Mouse (Mus musculus) mesoderm, embryonic 11.5 days (tissue): ENCODE results near the gene Atp8b4.

Experiments used
- DNase-seq: peaks from one replicate; pipeline ENCODE4 v3.0.0-alpha.2; 2012; ENCODE audit warnings: low read depth, low spot score

The Atp8b4 gene

DNA sequence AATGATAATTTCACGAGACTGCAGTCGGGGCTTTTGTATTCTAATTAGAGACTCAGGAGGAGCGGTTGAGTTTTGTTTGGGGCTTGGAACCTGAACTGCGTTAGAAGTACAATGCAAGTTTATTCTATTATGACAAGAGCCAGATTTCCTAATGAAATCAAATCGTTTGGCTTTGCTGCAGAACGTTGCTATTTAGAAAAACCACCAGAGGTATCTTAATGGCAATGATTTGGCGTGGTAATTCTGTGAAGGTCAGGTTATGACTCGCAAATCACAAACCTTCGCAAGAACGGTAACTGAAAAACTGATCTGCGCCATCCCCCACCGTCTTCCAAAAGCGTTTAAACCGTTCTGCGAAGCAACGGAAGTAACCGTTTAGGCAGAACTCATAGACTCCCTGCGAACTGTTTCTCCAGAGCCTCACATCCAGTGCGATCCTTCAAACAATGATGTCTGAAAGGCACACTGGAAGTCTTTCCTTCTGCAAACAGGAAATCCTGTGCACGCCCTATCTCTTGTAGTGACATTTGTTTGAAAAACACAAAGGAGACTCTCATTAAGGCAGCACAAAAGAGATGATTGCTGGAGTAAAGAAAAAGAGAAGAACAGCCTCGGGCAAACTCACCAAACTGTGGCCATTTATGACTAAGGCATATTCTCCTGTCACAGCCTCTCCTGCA is 139.2 kb downstream of the Atp8b4 start:
- DNase-seq = no peak

DNA sequence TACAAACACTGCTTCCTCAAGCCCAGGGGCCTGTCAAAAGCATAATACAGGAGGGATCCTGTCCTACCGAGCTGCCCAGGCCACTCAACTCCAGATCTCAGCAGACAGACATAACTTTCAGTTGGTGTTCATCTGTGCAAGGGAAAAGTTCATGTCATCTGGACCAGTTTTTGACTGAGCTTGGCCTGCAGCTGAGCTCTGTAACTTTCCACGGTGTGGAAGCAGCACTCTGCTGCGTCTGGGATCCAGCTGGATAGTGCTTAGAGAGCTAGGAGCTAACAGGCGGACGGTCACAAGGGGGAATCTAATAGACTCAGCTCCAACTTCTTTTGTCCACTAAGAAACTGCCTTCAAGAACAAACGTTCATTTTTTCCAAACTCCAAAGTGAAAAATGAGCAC is 139.8 kb downstream of the Atp8b4 start:
- no peak for DNase-seq

DNA sequence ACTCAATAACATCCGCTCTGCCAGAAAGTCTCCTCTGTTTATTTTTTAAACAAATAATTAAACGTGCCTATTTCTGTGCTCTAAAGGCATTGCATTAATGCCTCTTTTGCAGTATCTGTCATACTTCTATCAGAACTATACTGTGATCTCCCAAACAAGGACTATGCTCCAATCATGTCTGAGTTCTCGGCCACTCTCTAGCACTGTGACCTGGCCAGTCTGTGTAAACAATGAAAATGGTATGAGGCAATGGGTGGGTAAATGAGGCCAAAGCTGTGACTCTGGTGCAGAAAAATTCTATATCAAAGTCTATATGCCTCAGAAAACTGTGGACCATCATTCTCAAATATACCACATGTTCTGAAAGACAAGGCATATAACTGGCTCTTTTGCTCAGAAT is 140.5 kb downstream of the Atp8b4 start:
- no peak for DNase-seq

DNA sequence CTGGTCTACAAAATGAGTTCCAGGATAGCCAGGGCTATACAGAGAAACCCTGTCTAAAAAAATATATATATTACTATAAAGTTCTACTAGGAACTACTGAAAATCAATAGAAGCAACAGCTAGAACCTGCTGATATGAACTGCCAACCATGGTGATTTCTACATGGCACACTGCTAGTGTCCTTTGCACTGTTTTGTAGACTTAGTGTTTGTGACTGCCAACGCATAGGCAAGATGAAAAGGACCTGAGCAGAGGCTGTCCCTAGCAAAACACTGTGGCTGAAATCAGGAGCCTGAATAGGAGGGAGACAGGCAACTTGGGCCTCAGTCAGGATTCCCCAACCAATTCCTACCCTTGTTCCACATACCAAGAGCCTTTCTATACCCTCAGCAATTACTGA is 141.2 kb downstream of the Atp8b4 start:
- no peak for DNase-seq

DNA sequence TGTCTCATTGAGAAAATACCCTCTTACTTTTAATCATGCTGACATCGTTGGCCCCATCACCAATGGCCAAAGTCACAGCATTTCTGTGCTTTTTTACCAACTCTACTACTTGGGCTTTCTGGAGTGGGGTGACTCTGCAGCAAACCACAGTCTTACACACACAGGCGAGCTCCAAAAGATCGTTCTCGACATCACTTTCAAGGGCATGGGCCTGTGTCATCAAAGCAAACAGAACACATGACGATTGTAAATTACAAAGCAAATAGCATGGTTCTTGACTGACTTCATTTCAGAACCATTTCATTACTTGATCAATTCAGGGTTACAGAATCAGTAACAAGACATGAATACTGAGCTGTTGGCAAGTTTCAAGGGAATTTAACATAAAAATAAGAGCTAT is 141.7 kb downstream of the Atp8b4 start:
- no peak for DNase-seq

DNA sequence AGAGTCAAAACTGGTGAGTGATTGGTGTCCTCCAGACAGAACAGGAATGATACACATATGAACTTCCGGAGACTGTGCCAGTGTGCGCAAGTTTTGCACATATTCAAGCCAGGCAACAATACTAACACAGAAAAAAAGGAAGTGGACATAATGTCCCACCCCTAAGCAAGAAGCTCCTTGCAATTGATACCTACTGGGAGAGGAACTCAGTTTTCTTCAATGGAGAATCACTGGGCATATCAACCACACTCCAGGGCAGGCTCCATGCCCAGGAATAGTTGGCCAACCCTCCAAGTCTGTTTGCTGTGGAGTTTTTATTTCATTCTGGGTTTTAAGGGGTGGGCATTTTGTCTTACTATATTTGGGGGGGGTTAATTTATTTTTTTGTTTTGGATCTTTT is 145.2 kb downstream of the Atp8b4 start:
- no peak for DNase-seq

DNA sequence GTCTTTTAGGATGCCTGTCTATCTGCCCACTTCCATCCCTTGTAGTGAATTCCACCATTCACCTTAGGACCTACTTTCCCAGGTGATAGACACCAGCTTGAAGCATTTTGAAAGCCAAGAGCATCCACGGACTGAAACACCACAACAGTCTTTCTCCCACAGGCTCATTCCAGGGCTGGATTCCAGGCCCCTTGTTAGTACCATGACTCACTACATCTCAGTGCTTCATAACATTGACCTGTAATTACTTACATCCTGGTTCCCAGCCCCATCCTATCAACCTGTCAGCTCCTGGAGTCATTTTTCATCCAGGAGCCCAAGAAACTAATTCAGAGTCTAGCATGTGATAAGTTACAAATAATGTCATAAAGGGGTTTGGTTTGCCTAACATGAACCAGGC is 148.7 kb downstream of the Atp8b4 start:
- no peak for DNase-seq

DNA sequence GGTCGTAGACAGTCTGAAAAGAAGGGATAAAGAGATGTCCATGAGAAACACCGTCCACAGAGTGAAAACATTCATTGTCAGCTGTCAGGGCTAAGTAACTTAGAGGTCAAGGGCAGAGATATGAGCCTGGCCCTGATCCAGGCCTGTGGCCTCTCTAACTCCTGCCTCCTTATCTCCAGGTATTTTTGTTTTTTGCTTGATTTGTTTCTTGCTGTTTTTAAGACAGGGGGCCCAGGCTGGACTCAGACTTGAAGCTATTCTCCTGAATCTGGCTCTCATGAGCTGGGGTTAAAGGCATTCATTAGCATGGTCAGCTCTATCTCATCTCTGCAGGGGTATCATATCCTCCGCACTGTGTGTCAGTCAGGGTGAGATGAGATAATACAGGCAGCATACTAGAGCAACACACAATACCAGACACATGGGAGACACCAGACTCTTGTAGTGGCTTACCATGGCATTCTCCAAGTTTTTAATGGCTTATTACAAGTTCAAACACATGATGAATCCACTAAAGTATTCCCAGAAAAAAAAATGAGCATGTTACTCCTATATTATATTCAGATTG is 157.4 kb downstream of the Atp8b4 start:
- no peak for DNase-seq

DNA sequence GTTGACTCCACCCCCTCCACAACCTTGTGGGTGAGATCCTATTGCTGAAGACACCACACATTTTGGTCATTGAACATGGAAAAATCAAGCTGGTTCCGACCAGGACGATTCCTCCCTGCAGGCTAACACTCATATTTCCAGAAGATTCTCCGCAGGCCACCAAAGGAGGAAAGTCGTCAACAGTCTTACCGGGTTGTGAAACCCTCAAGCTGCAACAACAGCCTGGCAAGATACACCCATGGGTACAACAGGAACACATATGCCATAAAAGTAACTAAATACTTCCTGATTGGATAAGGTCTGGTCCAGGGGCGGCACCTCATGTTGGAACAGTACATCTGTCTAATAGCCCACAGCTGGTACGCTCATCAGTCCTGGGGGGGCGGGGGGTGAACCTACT is 159.0 kb downstream of the Atp8b4 start:
- no peak for DNase-seq

DNA sequence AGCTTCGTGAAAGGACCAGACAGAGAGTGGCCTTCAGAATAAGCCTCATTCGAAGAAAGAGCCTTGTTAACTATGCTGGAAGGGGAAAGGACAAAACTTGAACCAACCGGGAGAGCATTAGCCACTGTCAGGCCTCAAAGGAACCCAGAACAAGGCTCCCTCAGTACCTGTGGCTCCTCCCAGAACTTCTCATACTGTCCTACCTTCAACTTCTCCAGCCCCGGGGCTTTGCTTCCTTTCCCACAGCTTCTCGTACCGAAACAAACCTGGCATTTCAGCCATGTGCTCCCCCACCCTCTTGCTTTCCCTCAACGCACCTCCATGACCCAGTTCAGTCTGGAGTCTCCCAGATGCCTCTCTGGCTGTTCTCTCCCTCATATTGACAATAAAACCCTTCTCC is 160.3 kb downstream of the Atp8b4 start:
- DNase-seq = no peak

DNA sequence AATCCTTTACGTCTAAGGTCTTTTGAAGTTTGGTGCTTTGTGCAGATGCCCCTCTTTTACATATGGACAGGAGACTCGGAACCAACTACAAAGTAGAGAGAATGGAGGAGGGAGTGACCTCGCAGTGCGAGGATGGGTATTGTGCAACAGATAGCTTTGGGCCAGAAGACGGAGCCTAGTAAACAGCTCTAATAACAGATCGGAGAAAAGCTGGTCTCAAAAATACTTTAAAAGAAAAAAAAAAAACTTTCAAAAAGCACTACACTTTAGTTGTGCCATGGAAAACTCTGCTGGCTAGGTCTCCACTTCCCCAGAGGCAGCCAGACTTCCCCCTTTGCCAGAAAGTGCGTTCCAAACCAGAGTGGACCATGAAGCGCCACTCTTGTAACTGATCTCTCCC is 161.0 kb downstream of the Atp8b4 start:
- DNase-seq = no peak

DNA sequence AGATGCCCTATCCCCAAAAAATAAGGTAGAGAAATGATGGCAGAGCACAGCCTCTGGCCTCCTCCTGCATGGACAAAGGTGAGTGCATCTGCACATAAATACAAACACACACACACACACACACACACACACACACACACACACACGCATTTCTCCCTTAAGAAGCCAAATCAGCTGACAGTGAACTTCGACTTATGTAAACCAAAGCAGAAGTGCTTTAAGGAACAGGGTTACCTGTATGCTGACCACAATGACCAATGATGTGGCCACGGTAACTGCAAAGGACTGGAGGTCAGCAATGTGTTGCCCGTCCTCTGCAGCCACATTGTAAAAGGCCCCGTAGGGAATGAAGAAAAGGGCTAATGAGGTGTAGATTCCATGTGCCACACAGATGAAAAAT is 163.3 kb downstream of the Atp8b4 start:
- DNase-seq = no peak

DNA sequence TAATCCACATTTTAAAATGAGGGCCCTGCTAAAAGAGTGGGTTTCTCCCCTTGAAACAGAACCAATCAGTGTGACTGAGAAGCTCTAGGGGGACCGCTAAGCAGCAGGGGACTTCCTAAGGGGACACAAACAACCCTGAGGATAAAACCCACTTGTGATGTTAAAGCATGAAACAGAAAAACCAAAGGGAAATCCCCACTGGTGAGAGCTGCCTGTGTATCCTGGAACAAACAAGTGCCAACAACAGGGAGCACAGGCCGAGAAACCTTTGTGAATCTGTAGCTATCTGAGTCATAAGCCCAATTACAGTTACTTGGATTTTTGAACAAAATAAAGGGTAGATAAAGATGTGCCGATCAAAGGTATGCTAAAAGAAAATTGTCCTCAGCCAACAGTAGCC is 168.7 kb downstream of the Atp8b4 start:
- DNase-seq = no peak

DNA sequence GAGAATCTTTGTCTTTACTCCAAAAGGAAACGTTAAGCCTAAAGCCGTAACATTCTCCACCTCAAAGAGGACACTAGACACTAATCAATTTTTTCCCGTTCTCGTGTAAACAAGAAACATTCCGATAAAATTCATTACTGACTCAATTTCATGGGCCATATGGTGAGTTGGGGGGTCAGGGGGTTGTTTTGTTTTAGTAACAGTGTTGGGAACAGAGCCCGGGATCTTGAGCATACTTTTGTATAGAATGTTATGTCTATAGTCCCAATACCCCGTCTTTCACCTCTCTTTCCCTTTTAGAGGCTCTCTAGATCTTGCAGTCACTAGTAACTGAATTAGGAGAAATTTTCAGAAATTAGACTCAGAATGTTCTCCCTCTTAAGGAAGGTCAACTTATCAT is 177.3 kb downstream of the Atp8b4 start:
- no peak for DNase-seq

DNA sequence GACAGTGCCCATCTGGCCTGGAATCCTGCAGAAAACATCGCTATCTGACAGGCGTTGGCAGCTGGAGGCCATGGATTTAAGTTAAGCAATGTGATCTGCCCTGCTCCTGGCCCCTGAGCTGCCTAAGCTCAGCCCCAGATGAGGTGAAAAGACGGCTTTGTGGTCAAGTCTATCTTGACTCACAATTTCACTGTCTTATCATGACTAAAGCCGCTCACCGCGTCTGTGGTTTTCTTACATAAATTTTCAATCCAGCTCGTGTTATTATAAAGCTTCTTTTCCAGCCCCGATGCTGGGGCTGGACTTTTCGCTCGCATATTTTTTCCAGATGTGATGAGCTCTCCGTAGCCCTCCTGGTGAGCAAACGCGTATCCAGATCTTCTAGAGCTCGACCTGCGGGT is 177.8 kb downstream of the Atp8b4 start:
- DNase-seq = peak; percentile 11

DNA sequence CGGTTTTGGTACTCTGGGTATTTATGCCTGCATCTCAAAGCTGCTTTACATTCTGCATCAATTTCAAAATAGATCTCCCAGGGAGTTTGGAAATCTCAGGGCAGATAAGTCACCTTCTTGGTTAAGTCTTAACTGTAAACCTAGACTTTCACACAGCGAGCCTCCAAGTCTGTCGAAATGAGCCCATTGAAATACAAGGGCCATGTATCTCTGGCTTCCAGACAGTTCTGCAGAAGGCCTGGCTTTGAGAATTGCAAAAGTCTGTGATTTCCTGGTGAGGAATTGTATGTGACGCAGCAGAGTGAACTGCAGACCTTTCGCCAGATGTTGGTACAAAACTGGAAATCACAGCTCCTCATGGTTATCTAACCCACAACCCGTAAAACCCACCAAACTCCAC is 182.4 kb downstream of the Atp8b4 start:
- no peak for DNase-seq

DNA sequence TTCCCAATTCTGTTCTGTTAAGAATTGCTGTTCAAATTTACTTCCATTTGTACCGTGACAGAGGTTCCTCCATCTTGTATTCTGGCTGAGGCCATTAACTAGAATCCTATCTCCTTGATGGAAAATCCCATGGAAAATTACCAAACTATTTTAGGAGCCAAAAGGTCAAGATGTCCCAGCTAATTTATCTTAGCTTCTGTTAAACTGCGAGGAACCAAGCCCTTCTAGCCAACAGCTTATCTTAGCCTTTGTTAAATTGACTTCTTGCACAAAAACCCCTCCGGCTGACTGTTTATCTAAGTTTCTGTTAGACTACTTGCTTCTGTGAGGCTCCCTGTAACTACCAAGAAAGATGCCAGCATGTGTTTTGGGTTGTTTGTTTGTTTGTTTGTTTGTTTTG is 183.5 kb downstream of the Atp8b4 start:
- no peak for DNase-seq

DNA sequence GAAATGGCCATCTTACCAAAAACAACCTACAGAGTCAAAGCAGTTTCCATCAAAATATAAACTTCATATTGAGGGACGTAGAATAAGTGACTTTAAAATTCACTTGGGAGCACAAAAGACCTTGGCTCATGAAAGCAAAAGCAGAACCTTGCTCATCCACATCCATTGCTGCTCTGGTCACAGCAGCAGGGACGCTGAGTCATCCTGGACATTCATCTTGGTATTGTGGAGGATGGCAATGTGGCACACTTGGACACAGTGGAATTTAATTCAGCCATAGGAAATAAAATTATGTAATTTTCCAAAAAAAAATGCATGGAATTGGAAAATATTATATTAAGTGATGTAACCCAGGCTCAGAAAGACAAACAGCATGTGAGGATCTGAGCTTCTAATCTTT is 184.1 kb downstream of the Atp8b4 start:
- DNase-seq = no peak

DNA sequence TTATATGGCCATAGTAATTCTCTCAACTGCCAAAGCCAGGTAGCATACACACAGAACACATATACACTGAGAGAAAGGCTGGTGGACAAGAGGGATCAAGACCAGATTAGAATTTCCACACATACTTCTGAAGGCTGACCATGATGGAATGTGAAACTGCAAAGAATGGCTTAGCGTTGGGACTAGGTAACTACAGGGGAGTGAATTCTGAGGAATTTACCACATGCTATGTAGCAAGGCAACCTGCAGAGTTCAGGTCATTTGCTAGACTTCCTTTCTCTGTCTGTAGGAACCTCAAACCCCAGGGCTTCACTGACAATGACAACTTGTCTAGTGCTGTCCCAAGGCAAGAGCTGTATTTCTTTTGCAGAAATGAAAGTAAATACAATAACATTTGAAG is 189.4 kb downstream of the Atp8b4 start:
- peak; percentile 19 for DNase-seq

DNA sequence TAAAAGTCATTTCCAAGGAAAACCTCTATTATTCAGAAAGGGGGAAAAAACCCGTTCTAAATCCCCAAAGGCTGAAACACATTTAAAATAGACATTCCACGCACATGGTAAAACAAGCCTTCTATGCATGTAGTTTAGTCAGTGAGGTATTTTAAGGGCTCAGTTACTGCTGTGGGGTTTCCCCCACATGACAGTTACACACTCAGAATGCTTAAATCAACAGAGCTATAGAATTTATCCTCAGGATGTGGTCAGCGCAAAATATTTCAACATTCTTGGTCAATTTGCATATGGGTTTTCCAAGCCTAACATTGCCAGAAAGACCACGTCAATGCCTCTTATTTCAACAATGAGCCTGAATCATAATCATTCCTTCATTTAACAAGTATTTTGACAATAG is 190.5 kb downstream of the Atp8b4 start:
- DNase-seq = no peak

DNA sequence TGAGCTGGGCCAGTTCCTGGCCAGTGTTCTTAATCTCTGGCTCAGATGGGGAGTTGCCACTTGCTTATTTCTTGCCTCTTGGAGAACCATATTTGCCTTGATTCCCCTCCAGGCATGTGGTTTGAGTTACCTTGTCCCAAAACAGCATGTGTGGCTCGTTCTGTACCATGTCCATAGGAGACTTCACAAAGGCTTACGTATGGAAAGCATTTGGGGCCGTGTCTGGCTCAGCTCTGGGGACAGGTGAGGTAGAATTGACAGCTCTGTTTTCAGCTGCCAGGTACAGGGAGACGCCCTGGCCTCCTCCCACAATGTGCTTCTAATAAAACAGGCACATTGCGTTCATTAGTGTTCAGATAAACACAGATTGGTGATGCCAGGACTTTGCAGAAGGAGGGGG is 195.9 kb downstream of the Atp8b4 start:
- DNase-seq = no peak

DNA sequence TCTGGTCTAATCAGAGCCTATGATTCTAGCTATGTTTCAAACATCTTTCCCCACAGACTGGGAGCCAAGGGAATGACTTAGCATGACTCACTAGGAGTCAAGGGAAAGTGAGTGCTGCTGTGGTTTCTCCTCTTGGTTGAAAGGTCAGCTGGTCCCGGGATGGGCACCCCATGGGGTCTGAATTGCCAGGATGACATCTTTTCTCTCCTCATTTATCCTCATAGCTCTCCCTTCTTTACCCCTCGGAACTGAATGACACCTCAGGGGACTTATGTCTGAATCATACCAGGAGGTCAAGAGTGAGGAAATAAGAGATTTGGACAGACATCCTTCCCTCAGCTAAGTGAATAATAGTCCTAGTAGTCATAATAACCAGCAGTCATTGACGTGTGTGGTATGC is 197.2 kb downstream of the Atp8b4 start:
- no peak for DNase-seq

DNA sequence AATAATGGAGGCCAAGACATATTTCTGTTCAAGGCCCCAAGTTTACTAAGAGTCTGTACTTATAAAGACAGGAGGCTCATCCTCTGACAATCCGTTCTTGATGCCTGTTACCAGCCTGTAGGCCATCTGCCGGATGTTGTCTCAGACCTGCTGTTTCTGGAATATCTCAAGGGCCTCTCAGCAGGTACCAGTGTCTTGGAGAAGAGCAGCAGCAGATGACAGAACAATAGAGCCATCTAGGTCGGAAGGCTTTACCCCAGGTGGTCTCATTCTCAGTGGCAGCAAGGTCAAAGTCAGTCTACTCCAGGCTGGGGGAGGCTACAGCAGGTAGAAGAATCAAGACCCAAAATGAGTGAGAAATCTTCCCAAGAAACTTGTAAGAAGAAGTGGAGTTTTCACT is 198.1 kb downstream of the Atp8b4 start:
- no peak for DNase-seq

DNA sequence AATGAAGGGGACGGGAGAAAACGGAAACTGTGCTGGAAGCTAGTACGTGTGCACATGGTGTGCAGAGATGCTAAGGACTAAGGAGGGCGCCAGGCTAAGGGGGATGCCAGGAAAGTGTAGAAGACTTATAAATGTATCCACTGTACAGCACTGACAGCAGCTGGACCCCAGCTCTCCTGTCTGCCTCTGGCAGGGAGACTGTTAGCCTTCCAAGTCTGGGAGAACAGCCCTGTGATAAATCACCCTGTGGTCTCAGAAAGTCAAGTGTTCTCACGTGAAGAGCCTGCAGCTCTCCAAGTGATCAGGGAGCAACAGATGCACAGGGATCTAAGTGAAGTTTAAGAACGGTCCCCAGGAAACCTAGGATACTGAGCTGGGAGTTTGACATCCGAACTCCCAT is 209.8 kb downstream of the Atp8b4 start:
- peak; percentile 7 for DNase-seq
